Mouse (Mus musculus): ENCODE measurements around the gene Baz1b.

Gene Baz1b

GRCm38 (mm10) chr5:135233166-135233920 lies 46.3 kb downstream of the Baz1b start:
- no peak for DNase-seq (ENCODE audit: low read depth, low spot score)

GRCm38 (mm10) chr5:135236571-135236970 lies 49.5 kb downstream of the Baz1b start:
- no peak for DNase-seq (ENCODE audit: low read depth, low spot score)

- DNase-seq (ENCODE audit: low read depth, low spot score): no peak
Measured at GRCm38 (mm10) chr5:135238832-135239231, 51.8 kb downstream of the Baz1b start.

- no peak for DNase-seq (ENCODE audit: low read depth, low spot score)
Measured at GRCm38 (mm10) chr5:135241474-135241873, 54.4 kb downstream of the Baz1b start.

- no peak for DNase-seq (ENCODE audit: low read depth, low spot score)
Measured at GRCm38 (mm10) chr5:135242136-135242535, 55.1 kb downstream of the Baz1b start.

GRCm38 (mm10) chr5:135242608-135243007 lies 55.5 kb downstream of the Baz1b start:
- DNase-seq (ENCODE audit: low read depth, low spot score): no peak

- no peak for DNase-seq (ENCODE audit: low read depth, low spot score)
Measured at GRCm38 (mm10) chr5:135243166-135243565, 56.1 kb downstream of the Baz1b start.

- no peak for DNase-seq (ENCODE audit: low read depth, low spot score)
Measured at GRCm38 (mm10) chr5:135246531-135246930, 59.5 kb downstream of the Baz1b start.

- no peak for DNase-seq (ENCODE audit: low read depth, low spot score)
Measured at GRCm38 (mm10) chr5:135247337-135247736, 60.3 kb downstream of the Baz1b start.

GRCm38 (mm10) chr5:135248956-135249676 lies 62.1 kb downstream of the Baz1b start:
- no peak for DNase-seq (ENCODE audit: low read depth, low spot score)

GRCm38 (mm10) chr5:135250186-135251078 lies 63.4 kb downstream of the Baz1b start:
- no peak for DNase-seq (ENCODE audit: low read depth, low spot score)

- peak; percentile 49 for DNase-seq (ENCODE audit: low read depth, low spot score)
Measured at GRCm38 (mm10) chr5:135251079-135251454, 64.0 kb downstream of the Baz1b start, which contains the start of gene Fzd9. Fzd9 (minus strand) TSS chr5:135251230.

GRCm38 (mm10) chr5:135253741-135254401 lies 66.8 kb downstream of the Baz1b start:
- no peak for DNase-seq (ENCODE audit: low read depth, low spot score)

- no peak for DNase-seq (ENCODE audit: low read depth, low spot score)
Measured at GRCm38 (mm10) chr5:135256166-135256565, 69.1 kb downstream of the Baz1b start.

- no peak for DNase-seq (ENCODE audit: low read depth, low spot score)
Measured at GRCm38 (mm10) chr5:135257559-135257958, 70.5 kb downstream of the Baz1b start.

GRCm38 (mm10) chr5:135258280-135259150 lies 71.5 kb downstream of the Baz1b start:
- DNase-seq (ENCODE audit: low read depth, low spot score): no peak

GRCm38 (mm10) chr5:135263866-135264503 lies 76.9 kb downstream of the Baz1b start:
- no peak for DNase-seq (ENCODE audit: low read depth, low spot score)

GRCm38 (mm10) chr5:135264548-135264947 lies 77.5 kb downstream of the Baz1b start:
- no peak for DNase-seq (ENCODE audit: low read depth, low spot score)

- DNase-seq (ENCODE audit: low read depth, low spot score): no peak
Measured at GRCm38 (mm10) chr5:135269451-135269850, 82.4 kb downstream of the Baz1b start.

- no peak for DNase-seq (ENCODE audit: low read depth, low spot score)
Measured at GRCm38 (mm10) chr5:135270361-135270760, 83.3 kb downstream of the Baz1b start.
